Mouse (Mus musculus) R1 (cell line): ENCODE results near the gene Atp8a1.

Experiments used
- DNase-seq: peaks from one replicate; pipeline ENCODE4 v3.0.0-alpha.2; 2018; ENCODE audit warnings: low read depth, low spot score

Atp8a1 gene

GRCm38 (mm10) chr5:67633138-67633782 is 214.0 kb downstream of the Atp8a1 start:
- peak; percentile 94 for DNase-seq

GRCm38 (mm10) chr5:67631261-67631660 is 216.0 kb downstream of the Atp8a1 start:
- DNase-seq, result no peak

- DNase-seq, result no peak
Measured at GRCm38 (mm10) chr5:67629861-67630260, 217.4 kb downstream of the Atp8a1 start.

- no peak for DNase-seq
Measured at GRCm38 (mm10) chr5:67629440-67629839, 217.8 kb downstream of the Atp8a1 start.

GRCm38 (mm10) chr5:67628180-67628940 is 218.9 kb downstream of the Atp8a1 start:
- DNase-seq, result peak; percentile 44

GRCm38 (mm10) chr5:67621230-67621629 is 226.0 kb downstream of the Atp8a1 start:
- no peak for DNase-seq

GRCm38 (mm10) chr5:67609520-67609837 is 237.8 kb downstream of the Atp8a1 start:
- no peak for DNase-seq

- DNase-seq, result no peak
Measured at GRCm38 (mm10) chr5:67608674-67609519, 238.3 kb downstream of the Atp8a1 start.

GRCm38 (mm10) chr5:67607804-67608673 is 239.2 kb downstream of the Atp8a1 start, which contains the start of gene Shisa3:
TSS of gene Shisa3 (plus strand) at chr5:67607882.
- DNase-seq, result peak; percentile 62

- DNase-seq, result peak; percentile 34
Measured at GRCm38 (mm10) chr5:67606916-67607803, 240.1 kb downstream of the Atp8a1 start.

- DNase-seq, result no peak
Measured at GRCm38 (mm10) chr5:67605951-67606350, 241.3 kb downstream of the Atp8a1 start.

- DNase-seq, result no peak
Measured at GRCm38 (mm10) chr5:67599935-67600334, 247.3 kb downstream of the Atp8a1 start.

GRCm38 (mm10) chr5:67595629-67596028 is 251.6 kb downstream of the Atp8a1 start:
- no peak for DNase-seq

- DNase-seq, result no peak
Measured at GRCm38 (mm10) chr5:67595070-67595469, 252.2 kb downstream of the Atp8a1 start.

- DNase-seq, result peak; percentile 32
Measured at GRCm38 (mm10) chr5:67579725-67580633, 267.3 kb downstream of the Atp8a1 start.

GRCm38 (mm10) chr5:67575705-67576104 is 271.5 kb downstream of the Atp8a1 start:
- DNase-seq, result no peak

GRCm38 (mm10) chr5:67574039-67574438 is 273.2 kb downstream of the Atp8a1 start:
- DNase-seq, result no peak

GRCm38 (mm10) chr5:67572552-67573155 is 274.6 kb downstream of the Atp8a1 start:
- no peak for DNase-seq
